Mouse (Mus musculus): ENCODE data around the gene Tmem198. TPM values are rescaled to one million over a fixed set of nuclear protein-coding genes. Genes with fewer than 3 reads are reported as not detected.

The Tmem198 gene
- polyA plus RNA-seq, 1 experiment, result 0.78 TPM

- peak overlapping the region; percentile 2 for H3K4me2 ChIP-seq (ENCODE audit: low read depth)
- no peaks in the 10 kb centered on the region for H3K27me3 ChIP-seq (ENCODE audit: control insufficient read depth, insufficient read depth, insufficient read length)
- H3ac ChIP-seq (ENCODE audit: control insufficient read depth, insufficient read length), result no peak overlapping the region
- H3K4me3 ChIP-seq, result no peak overlapping the region
- H3K36me3 ChIP-seq (ENCODE audit: control insufficient read depth, insufficient read depth), result peaks cover 4% of the 10 kb centered on the region
- H3K79me2 ChIP-seq (ENCODE audit: control insufficient read depth, insufficient read depth), result no peaks in the 10 kb centered on the region
- TF ChIP-seq POLR2A (IDR thresholded peaks at IDR 0.05; ENCODE audit: insufficient read length, low read depth), result peak; percentile 25
- no peak for TF ChIP-seq MAX (IDR thresholded peaks at IDR 0.05; ENCODE audit: low read depth)
Observed at GRCm38 (mm10) chr1:75503651-75503980, 24.3 kb downstream of the Tmem198 start.

- peaks cover 4% of the 10 kb centered on the region for H3K36me3 ChIP-seq (ENCODE audit: control insufficient read depth, insufficient read depth)
- no peak for TF ChIP-seq USF1 (IDR thresholded peaks at IDR 0.05; ENCODE audit: low read depth)
- TF ChIP-seq MYOG (IDR thresholded peaks at IDR 0.05; ENCODE audit: control insufficient read depth in 1 of 3, insufficient read depth in 1 of 3, insufficient read length in 2 of 3, low read depth in 2 of 3), result no peak
- no peak for TF ChIP-seq POLR2A (IDR thresholded peaks at IDR 0.05; ENCODE audit: insufficient read length, low read depth)
- TF ChIP-seq REST (IDR thresholded peaks at IDR 0.05; ENCODE audit: insufficient read depth, insufficient read length), result no peak
- TF ChIP-seq TCF12 (IDR thresholded peaks at IDR 0.05; ENCODE audit: insufficient read depth, poor library complexity, severe bottlenecking), result no peak
- no peak for TF ChIP-seq TCF3 (IDR thresholded peaks at IDR 0.05; ENCODE audit: insufficient read length, low read depth)
- TF ChIP-seq MAX (IDR thresholded peaks at IDR 0.05; ENCODE audit: low read depth), result no peak
- no peak for TF ChIP-seq SRF (IDR thresholded peaks at IDR 0.05; ENCODE audit: control insufficient read depth, insufficient read length, low read depth)
- TF ChIP-seq CEBPB (IDR thresholded peaks at IDR 0.05; ENCODE audit: insufficient read depth, poor library complexity, severe bottlenecking), result no peak
- no peak for TF ChIP-seq POLR2AphosphoS2 (IDR thresholded peaks at IDR 0.05; ENCODE audit: insufficient read length, low read depth)
- H3K4me3 ChIP-seq, result peak overlapping the region; percentile 39
Observed at GRCm38 (mm10) chr1:75504256-75505045, 25.1 kb downstream of the Tmem198 start.

GRCm38 (mm10) chr1:75505159-75505955 lies 26.0 kb downstream of the Tmem198 start:
- Histone ChIP-seq H3K4me3 (peak overlapping the region; percentile 39), H3K4me2 (ENCODE audit: low read depth) (peak overlapping the region; percentile 76), H3K36me3 (ENCODE audit: control insufficient read depth, insufficient read depth) (no peaks in the 10 kb centered on the region), H3K27me3 (ENCODE audit: control insufficient read depth, insufficient read depth, insufficient read length) (peaks cover 5% of the 10 kb centered on the region), H3K79me2 (ENCODE audit: control insufficient read depth, insufficient read depth) (no peaks in the 10 kb centered on the region), H3ac (ENCODE audit: control insufficient read depth, insufficient read length) (peak overlapping the region; percentile 95)
- TF ChIP-seq TCF3 (IDR thresholded peaks at IDR 0.05; ENCODE audit: insufficient read length, low read depth) (no peak), MYOG (IDR thresholded peaks at IDR 0.05; ENCODE audit: control insufficient read depth in 1 of 3, insufficient read depth in 1 of 3, insufficient read length in 2 of 3, low read depth in 2 of 3) (peak in 1 of 3 experiments; percentile 36), CEBPB (IDR thresholded peaks at IDR 0.05; ENCODE audit: insufficient read depth, poor library complexity, severe bottlenecking) (no peak), POLR2AphosphoS2 (IDR thresholded peaks at IDR 0.05; ENCODE audit: insufficient read length, low read depth) (peak; percentile 92), MYOD1 (IDR thresholded peaks at IDR 0.05; ENCODE audit: control insufficient read depth in 1 of 3, insufficient read length in 2 of 3, low read depth in 2 of 3) (peak in 1 of 3 experiments; percentile 56), USF1 (IDR thresholded peaks at IDR 0.05; ENCODE audit: low read depth) (no peak), TCF12 (IDR thresholded peaks at IDR 0.05; ENCODE audit: insufficient read depth, poor library complexity, severe bottlenecking) (no peak), E2F4 (IDR thresholded peaks at IDR 0.05; ENCODE audit: insufficient read depth) (no peak), MAX (IDR thresholded peaks at IDR 0.05; ENCODE audit: low read depth) (no peak), POLR2A (IDR thresholded peaks at IDR 0.05; ENCODE audit: insufficient read length, low read depth) (peak; percentile 81), SRF (IDR thresholded peaks at IDR 0.05; ENCODE audit: control insufficient read depth, insufficient read length, low read depth) (no peak), REST (IDR thresholded peaks at IDR 0.05; ENCODE audit: insufficient read depth, insufficient read length) (no peak)

More at GRCm38 (mm10) chr1:75504256-75505045, 25.1 kb downstream of the Tmem198 start:
- Histone ChIP-seq H3ac (ENCODE audit: control insufficient read depth, insufficient read length) (peak overlapping the region; percentile 95), H3K27me3 (ENCODE audit: control insufficient read depth, insufficient read depth, insufficient read length) (peaks cover under 1% of the 10 kb centered on the region), H3K4me2 (ENCODE audit: low read depth) (peak overlapping the region; percentile 76), H3K79me2 (ENCODE audit: control insufficient read depth, insufficient read depth) (no peaks in the 10 kb centered on the region)

GRCm38 (mm10) chr1:75505956-75506831 lies 26.9 kb downstream of the Tmem198 start, which contains the start of gene Obsl1:
TSS of gene Obsl1 (minus strand) at chr1:75506452.
- no peaks in the 10 kb centered on the region for H3K79me2 ChIP-seq (ENCODE audit: control insufficient read depth, insufficient read depth)
- peak within 1 kb of the TSS; percentile 39 for H3K4me3 ChIP-seq
- peak within 1 kb of the TSS; percentile 95 for H3ac ChIP-seq (ENCODE audit: control insufficient read depth, insufficient read length)
- peak within 1 kb of the TSS; percentile 76 for H3K4me2 ChIP-seq (ENCODE audit: low read depth)
- H3K27me3 ChIP-seq (ENCODE audit: control insufficient read depth, insufficient read depth, insufficient read length), result peaks cover 5% of the 10 kb centered on the region
- TF ChIP-seq MYOG (IDR thresholded peaks at IDR 0.05; ENCODE audit: control insufficient read depth in 1 of 3, insufficient read depth in 1 of 3, insufficient read length in 2 of 3, low read depth in 2 of 3), result peak; percentile 82 to 98 (median 95)
- no peak for TF ChIP-seq POLR2AphosphoS2 (IDR thresholded peaks at IDR 0.05; ENCODE audit: insufficient read length, low read depth)
- peak; percentile 23 for TF ChIP-seq E2F4 (IDR thresholded peaks at IDR 0.05; ENCODE audit: insufficient read depth)
- TF ChIP-seq TCF3 (IDR thresholded peaks at IDR 0.05; ENCODE audit: insufficient read length, low read depth), result peak; percentile 23
- peak; percentile 84 for TF ChIP-seq TCF12 (IDR thresholded peaks at IDR 0.05; ENCODE audit: insufficient read depth, poor library complexity, severe bottlenecking)
- TF ChIP-seq REST (IDR thresholded peaks at IDR 0.05; ENCODE audit: insufficient read depth, insufficient read length), result no peak
- TF ChIP-seq POLR2A (IDR thresholded peaks at IDR 0.05; ENCODE audit: insufficient read length, low read depth), result peak; percentile 52
- no peak for TF ChIP-seq MAX (IDR thresholded peaks at IDR 0.05; ENCODE audit: low read depth)
- no peak for TF ChIP-seq SRF (IDR thresholded peaks at IDR 0.05; ENCODE audit: control insufficient read depth, insufficient read length, low read depth)
- no peak for TF ChIP-seq CEBPB (IDR thresholded peaks at IDR 0.05; ENCODE audit: insufficient read depth, poor library complexity, severe bottlenecking)
- TF ChIP-seq USF1 (IDR thresholded peaks at IDR 0.05; ENCODE audit: low read depth), result no peak
- peak; percentile 60 to 95 (median 85) for TF ChIP-seq MYOD1 (IDR thresholded peaks at IDR 0.05; ENCODE audit: control insufficient read depth in 1 of 3, insufficient read length in 2 of 3, low read depth in 2 of 3)
- H3K36me3 ChIP-seq (ENCODE audit: control insufficient read depth, insufficient read depth), result no peaks in the 10 kb centered on the region
